Mouse (Mus musculus) bone marrow, adult 2 months (tissue): ENCODE results near the gene Bcl2. TPM values are rescaled to one million over a fixed set of nuclear protein-coding genes. Genes with fewer than 3 reads are reported as not detected.

Experiments used
- H3K27ac ChIP-seq: fragments of 200-500 bp; 2 replicates; pipeline ENCODE4 v1.5.1; 2012; ENCODE audit warnings: low read depth, mild to moderate bottlenecking, control low read depth, inconsistent platforms, low read length; ENCODE audit not compliant: control insufficient read depth, poor library complexity, insufficient read depth
- H3K4me1 ChIP-seq: fragments of 200-500 bp; 2 replicates; pipeline ENCODE4 v1.6.1; 2011; ENCODE audit warnings: low read length; ENCODE audit not compliant: control insufficient read depth, insufficient read depth
- H3K4me3 ChIP-seq: fragments of 200-500 bp; replicated peaks from 2 replicates; pipeline ENCODE3; 2011; ENCODE audit warnings: mild to moderate bottlenecking, low read depth, low read length, control low read depth; ENCODE audit not compliant: control insufficient read depth
- CTCF ChIP-seq: fragments of 200-500 bp; IDR thresholded peaks from 2 replicates; pipeline ENCODE4 v1.5.1; 2011; ENCODE audit warnings: low read length, control low read depth; ENCODE audit not compliant: control insufficient read depth, insufficient read depth
- POLR2A ChIP-seq: fragments of 200-500 bp; IDR thresholded peaks from 2 replicates; pipeline ENCODE4 v1.6.1; 2011; ENCODE audit warnings: low read depth, mild to moderate bottlenecking, control low read depth, low read length, borderline replicate concordance; ENCODE audit not compliant: control insufficient read depth
- WGBS: fragments of 180-500 bp; shearing (Covaris S2); methylation state at CpG from one replicate; pipeline ENCODE4 v1.1.7; 2018; 5-methylcytosine and 5-hydroxymethylcytosine counted together
- polyA plus RNA-seq: library from polyadenylated mRNA; stranded (reverse); fragments of >200 nt; gene quantifications from 2 replicates; pipeline ENCODE4 v1.2.4, GENCODE M21; 2011; ENCODE audit warnings: low replicate concordance; ENCODE audit not compliant: missing spikeins, insufficient read depth, insufficient read length

Bcl2 gene
- polyA plus RNA-seq, 1 experiment, result 14.4 TPM

GRCm38 (mm10) chr1:106515611-106516010 is 198.5 kb downstream of the Bcl2 start:
- 9% methylated on average over 6 of the region's 6 CpGs for WGBS
- Histone ChIP-seq H3K4me3 (no peak overlapping the region), H3K4me1 (no peaks in the 10 kb centered on the region; the same call in 1 of the 2 replicates), H3K27ac (no peak overlapping the region; the same call in 1 of the 2 replicates)
- TF ChIP-seq POLR2A (no peak), CTCF (no peak)

- WGBS, result 37% methylated on average over 7 of the region's 7 CpGs
These were observed 200.0 kb downstream of the Bcl2 start for GRCm38 (mm10) chr1:106513890-106514643.

GRCm38 (mm10) chr1:106513481-106513880 is 200.6 kb downstream of the Bcl2 start:
- Histone ChIP-seq H3K27ac (no peak overlapping the region), H3K4me3 (no peak overlapping the region), H3K4me1 (no peaks in the 10 kb centered on the region; the same call in 1 of the 2 replicates)
- WGBS, result 33% methylated on average over 4 of the region's 4 CpGs
- TF ChIP-seq POLR2A, result no peak
- no peak for TF ChIP-seq CTCF

More at GRCm38 (mm10) chr1:106513890-106514643, 200.0 kb downstream of the Bcl2 start:
- Histone ChIP-seq H3K4me1 (no peaks in the 10 kb centered on the region; the same call in 1 of the 2 replicates), H3K4me3 (no peak overlapping the region), H3K27ac (no peak overlapping the region)
- TF ChIP-seq CTCF (no peak), POLR2A (no peak)

GRCm38 (mm10) chr1:106511593-106511992 is 202.5 kb downstream of the Bcl2 start:
- TF ChIP-seq CTCF (peak; percentile 95), POLR2A (no peak)
- WGBS, result 7% methylated on average over 6 of the region's 6 CpGs
- Histone ChIP-seq H3K4me1 (no peaks in the 10 kb centered on the region; the same call in 1 of the 2 replicates), H3K27ac (no peak overlapping the region), H3K4me3 (no peak overlapping the region)

GRCm38 (mm10) chr1:106507556-106507955 is 206.5 kb downstream of the Bcl2 start:
- Histone ChIP-seq H3K4me3 (no peak overlapping the region), H3K27ac (no peak overlapping the region), H3K4me1 (no peaks in the 10 kb centered on the region)
- WGBS, result 76% methylated on average over 1 of the region's 1 CpGs
- no peak for TF ChIP-seq CTCF
- TF ChIP-seq POLR2A, result no peak

GRCm38 (mm10) chr1:106503910-106504309 is 210.2 kb downstream of the Bcl2 start:
- Histone ChIP-seq H3K27ac (no peak overlapping the region), H3K4me1 (no peaks in the 10 kb centered on the region), H3K4me3 (no peak overlapping the region)
- WGBS, result 72% methylated on average over 3 of the region's 3 CpGs
- TF ChIP-seq POLR2A (no peak), CTCF (no peak)

GRCm38 (mm10) chr1:106503407-106503806 is 210.7 kb downstream of the Bcl2 start:
- no peak overlapping the region for H3K27ac ChIP-seq
- no peak overlapping the region for H3K4me3 ChIP-seq
- H3K4me1 ChIP-seq, result no peaks in the 10 kb centered on the region
- 69% methylated on average over 4 of the region's 4 CpGs for WGBS
- no peak for TF ChIP-seq CTCF
- TF ChIP-seq POLR2A, result no peak

- Histone ChIP-seq H3K4me3 (no peak overlapping the region), H3K4me1 (no peaks in the 10 kb centered on the region), H3K27ac (no peak overlapping the region)
- TF ChIP-seq CTCF (no peak), POLR2A (no peak)
- WGBS, result 65% methylated on average over 2 of the region's 2 CpGs
These were observed 216.1 kb downstream of the Bcl2 start for GRCm38 (mm10) chr1:106497999-106498398.

Other genes starting within 250 kb of the Bcl2 start
- 4.2 and 6.4 TPM in 2 replicates for gene Kdsr, start 45.5 kb upstream of the Bcl2 start, polyA plus RNA-seq
- gene Vps4b, start 82.5 kb upstream of the Bcl2 start, polyA plus RNA-seq, result 12.7 and 19.0 TPM in 2 replicates
- not detected in 2 replicates for gene Serpinb5, start 146.9 kb upstream of the Bcl2 start, polyA plus RNA-seq
- not detected in 2 replicates for gene Serpinb12, start 220.2 kb upstream of the Bcl2 start, polyA plus RNA-seq